Mouse (Mus musculus): ENCODE data around the gene Ica1. TPM values are rescaled to one million over a fixed set of nuclear protein-coding genes. Genes with fewer than 3 reads are reported as not detected.

The Ica1 gene
- total RNA-seq, 2 experiments from 2014 or later: 52.9 to 55.8 TPM

DNA sequence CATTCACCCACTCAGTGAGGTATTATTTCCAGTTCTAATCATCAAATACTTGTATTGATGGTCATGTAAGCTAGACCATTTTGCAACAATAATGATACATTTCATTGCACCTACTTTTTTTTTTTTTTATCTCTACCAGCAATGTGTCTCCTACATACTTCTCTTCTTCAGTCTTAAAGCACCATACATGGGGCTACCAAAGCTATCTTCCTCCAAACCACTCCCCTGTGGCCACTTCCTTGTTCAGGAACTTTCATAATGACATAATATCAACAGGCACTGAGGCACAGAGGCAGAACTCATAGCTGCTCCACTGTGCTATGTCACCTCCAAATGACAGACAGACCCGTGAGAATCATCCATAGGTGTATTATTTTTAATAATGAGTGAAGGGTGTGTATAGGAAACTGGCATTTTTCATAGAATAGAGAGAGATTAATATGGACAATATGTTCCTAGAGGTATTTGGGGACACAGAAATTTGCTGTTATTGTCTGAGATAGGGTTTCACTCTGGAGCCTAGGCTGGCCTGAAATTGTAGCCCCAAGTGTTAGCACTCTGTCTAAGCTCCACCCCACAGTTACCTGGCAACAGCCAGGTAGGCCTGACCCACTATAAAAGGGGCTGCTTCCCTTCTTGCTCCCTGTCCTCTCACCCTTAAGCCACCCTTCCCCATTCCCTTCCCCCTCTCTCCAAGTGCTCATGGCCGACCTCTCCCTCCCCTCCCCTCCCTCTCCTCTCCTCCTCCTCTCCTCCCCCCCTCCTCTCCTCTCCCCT, 86.9 kb downstream of the Ica1 start:
- no peak for DNase-seq (ENCODE audit: extremely low spot score in 1 of 2, low spot score in 1 of 2)

DNA sequence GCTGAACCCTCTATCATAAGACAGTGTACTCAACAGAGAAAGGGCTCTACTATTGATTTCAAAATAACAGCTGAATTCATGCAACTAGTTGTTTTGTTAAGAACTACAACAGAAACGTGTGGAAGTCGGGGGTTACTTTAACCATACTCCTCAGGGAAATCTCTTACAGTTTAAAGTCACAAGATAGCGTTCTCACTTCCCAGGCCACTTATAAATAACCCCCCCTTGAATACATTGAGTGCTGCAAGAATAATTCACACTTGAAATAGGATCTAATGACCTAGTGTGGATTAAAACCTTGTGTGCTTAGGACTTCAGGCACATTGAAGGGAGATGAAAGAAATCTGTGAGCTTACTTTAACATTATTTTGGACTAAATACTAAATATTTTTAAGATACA, 87.8 kb downstream of the Ica1 start:
- DNase-seq (ENCODE audit: extremely low spot score in 1 of 2, low spot score in 1 of 2): no peak

DNA sequence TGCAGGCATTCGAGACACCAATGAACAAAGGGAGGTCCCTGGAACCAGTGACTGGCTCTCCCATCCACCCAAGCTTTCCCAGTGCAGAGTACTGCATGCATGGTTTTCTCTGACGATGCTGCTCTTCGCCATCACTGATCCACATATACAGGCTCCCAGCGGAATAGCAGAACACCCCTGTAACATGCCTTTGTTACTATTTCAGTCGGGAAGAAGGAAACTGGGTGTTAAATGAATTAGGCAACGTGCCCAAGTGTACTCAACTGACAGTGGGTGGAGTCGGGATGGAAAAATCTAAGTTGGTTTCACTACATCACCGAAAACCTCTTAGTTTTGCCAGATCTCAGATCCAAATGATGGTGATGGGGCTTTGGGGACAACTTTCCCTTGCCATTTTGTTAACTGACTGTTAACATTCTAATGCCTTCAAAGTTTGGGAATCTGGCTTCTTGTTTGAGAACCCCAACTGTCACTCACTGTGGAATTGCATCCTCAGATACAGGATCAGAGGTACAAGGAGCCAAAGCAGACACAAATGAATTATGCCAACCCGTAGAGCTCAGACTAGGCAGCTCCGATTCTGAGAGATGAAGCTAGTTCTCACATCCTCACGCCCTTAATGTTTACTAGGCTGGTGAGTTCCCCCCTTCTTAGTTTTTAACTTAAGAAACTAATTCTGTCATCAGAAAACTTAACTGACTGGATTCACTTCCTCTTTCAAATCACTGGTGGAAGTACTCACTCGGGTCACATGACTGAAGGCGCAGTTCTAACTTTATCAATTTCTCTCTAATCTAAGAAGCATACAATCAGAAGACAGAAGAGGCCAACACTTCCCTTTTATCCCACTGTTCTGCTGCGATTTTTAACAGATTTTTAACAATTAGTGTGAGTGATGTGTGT, 91.4 kb downstream of the Ica1 start:
- no peak for DNase-seq (ENCODE audit: extremely low spot score in 1 of 2, low spot score in 1 of 2)

DNA sequence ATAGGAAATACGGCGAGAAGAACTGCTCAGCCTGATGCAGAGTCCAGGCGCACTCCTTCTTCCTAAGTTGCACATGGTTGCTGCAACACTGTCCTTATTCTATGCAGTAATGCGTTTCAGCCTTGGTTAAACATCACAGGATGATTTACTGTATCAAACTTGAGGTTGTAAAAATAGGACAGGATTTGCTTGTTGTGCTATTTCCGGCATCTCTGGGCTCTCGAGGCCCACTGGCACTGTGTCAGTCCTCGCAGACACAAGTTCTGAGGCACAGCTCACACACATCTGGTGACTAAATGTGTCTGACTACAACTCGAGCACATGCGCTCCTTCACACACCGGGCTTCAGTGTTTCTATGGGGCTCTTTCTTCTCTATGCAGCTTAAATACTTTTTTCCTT, 94.9 kb downstream of the Ica1 start:
- no peak for DNase-seq (ENCODE audit: extremely low spot score in 1 of 2, low spot score in 1 of 2)

DNA sequence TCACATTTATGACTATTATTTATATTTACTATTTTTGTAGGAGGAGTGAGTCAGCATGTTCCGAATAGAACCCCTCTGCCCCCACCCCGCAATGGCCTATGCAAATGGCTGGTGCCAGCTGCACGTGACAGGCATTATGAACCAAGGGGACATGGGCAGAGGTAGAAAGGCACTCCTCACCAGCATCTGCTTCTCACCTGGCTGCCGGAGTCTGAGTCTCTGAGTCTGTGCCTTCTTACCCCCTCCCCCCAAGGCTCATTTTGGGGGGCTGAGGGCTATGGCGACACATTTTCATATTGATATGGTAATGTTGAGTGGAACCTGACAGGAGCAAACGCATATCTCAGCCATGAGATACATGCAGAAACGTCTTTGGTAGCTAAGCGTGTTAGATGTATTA, 97.4 kb downstream of the Ica1 start:
- no peak for DNase-seq (ENCODE audit: extremely low spot score in 1 of 2, low spot score in 1 of 2)

DNA sequence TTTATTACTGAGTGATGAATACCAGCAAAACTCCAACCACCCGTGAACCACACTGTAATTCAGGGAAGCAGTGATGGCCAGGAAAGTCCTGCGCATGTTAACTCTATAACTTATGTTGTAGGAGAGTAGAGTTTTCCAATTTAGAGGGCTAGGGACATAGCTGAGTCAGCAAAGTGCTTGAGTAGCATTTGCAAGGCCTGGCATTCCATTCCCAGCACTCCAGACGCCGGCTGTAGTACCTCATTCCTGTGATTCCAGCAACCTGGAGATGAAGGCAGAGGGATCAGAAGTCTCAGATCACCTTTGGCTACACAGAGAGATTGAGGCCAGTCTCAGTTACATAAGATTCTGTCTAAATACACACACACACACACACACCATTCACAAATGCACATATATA, 105.3 kb downstream of the Ica1 start:
- DNase-seq (ENCODE audit: extremely low spot score in 1 of 2, low spot score in 1 of 2): no peak

DNA sequence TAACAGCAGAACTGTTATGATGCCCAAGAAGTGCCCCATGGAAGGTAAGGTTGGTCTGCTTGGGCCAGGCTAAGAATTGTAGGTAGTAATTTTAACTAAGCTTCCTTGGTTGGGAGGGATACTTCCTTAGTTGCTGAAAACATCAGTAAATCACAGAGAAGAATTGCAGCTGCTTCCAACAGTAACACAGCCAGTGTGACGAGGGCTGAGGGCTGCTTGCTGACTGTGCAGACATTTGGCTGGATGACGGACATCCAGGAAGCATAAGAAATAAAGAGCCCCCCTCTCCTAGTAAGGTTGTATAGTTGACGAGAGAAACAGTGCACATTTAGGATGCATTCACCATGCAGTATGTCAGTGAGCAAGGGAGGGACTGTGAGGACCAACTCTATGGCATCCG, 108.9 kb downstream of the Ica1 start:
- no peak for DNase-seq (ENCODE audit: extremely low spot score in 1 of 2, low spot score in 1 of 2)

DNA sequence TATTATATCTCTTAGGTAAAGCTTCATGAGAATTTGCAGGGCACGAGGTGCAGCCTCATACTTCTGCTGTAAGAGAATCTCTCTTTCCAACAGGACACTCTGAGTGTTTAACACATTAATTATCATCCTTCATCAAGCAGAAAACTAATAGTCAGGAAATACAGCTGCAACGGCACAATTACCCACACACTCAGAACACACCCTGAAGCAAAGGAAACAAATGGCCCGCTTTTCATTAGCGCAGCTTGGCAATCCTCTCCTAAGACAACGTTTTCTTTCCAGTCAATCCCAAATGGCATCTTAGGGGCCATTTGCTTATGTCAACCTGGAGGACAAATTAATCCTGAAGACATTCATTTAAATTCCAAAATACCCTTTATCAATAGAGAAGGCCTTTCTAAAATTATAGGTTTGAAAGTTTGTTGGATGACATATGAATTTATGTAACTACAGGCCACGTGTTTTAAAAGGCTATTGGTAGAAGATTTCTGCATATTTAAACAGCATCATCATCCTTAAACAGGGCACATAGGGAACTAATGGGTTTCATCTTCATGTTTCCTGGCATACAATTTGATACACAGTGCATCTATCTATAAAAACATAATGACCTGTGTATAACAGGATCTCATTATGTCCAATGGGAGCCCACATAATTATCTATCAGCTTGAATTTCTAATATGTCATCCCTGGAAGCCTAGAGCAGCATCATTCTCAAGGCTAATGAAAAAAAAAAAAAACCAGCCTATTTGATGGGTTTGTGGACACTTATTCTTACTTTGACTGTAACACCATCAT, 110.1 kb downstream of the Ica1 start:
- DNase-seq (ENCODE audit: extremely low spot score in 1 of 2, low spot score in 1 of 2): no peak

DNA sequence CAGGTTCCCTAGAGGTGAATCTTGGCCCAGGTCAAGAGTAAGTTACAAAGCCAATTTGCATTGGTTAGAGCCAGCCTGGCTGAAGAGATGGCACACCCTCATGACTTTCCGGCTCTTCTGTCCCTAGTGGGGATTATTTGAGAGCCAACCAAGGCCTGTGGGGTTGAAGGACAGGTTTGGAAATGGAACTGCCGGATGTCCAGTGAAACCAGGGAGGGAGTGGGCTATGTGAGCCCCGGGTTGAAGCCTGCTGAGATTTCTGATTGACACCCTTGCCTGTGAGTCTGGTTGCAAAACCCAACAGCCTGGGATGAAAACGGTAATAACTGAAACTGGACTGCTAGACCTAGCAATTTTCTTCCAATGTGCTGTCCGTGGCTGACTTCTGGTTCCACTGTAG, 112.5 kb downstream of the Ica1 start:
- DNase-seq (ENCODE audit: extremely low spot score in 1 of 2, low spot score in 1 of 2): no peak

DNA sequence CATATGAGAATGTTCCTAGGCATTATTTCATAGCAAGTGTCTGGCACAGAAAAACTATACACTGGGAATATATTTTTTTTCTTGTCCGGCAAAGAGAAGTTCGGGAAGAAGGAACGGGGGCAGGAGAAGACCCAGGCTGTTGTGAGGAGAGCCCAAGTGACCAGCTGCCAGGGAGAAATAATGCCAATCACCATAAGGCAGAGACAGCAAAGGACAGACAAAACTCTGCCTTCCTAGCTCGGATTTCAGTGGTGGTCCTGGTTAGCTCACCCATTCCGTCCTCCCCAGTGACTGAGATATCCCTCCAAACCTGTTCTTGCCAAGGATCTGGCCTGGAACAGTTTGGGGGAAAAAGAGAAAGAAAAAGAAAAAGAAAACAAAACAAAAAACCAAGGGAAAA, 113.3 kb downstream of the Ica1 start:
- DNase-seq (ENCODE audit: extremely low spot score in 1 of 2, low spot score in 1 of 2): no peak

DNA sequence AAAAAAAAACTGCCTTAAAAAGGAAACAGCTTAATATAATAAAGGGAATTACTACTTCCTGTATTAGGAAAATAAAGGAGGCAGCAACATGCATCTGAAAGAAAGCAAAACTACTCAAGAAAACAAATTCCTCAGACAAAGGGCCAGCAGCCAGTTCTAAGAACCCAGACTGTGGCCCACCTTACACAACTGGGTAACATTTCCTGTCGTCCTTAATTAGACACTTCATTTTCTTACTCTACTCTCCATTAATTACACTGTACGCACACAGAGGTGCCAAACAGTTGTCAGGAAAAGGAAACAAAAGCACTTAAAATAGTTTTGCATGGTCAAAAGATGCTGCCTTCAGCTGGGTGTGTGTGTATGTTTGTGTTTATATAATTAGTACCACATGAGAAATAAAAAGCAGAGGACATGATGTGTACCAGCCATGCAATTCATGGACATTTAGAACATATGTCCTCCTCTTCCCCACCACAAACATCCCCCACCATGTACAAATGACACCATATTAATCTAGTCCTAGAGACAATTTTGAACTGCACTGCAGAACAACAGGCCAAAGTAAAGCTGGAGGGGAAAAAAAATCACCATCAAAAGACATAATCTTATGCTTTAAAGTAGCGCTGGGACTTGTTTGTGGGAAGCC, 115.1 kb downstream of the Ica1 start:
- DNase-seq (ENCODE audit: extremely low spot score in 1 of 2, low spot score in 1 of 2): no peak

DNA sequence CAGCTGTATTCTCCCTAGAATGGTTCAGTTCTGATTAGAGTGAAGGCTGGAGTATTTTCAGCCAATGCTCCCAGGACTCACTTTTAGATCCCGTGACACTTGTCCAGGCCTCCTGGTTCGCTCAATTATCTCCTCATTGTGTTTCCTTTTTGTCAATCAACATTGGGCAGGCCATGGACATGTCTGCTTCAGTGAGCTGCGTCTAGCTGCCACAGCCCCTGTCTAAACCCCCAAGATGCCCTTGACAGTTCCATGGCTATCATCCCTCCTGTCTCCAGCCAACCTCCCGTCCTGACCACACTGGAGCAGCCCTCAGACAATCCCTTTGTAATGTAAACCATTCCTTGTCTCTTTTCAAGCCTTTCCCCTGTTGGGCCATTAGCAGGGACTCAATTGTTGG, 116.9 kb downstream of the Ica1 start:
- no peak for DNase-seq (ENCODE audit: extremely low spot score in 1 of 2, low spot score in 1 of 2)

DNA sequence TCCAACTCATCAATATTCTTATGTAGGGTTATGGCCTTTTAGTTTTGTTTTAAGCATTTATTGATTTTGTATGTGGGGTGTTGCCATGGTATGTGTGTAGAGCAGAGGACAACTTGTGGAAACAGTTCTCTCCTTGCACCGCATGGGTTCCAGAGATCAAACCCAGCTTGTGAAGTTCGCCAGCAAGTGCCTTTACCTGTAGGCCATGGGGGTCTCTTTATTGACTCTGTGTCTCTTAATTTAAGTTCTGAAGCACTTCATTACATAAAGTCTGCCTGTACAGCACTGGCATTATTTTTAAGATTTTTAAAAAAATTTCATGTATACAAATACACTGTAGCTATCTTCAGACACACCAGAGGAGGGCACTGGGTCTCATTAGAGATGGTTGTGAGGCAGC, 118.2 kb downstream of the Ica1 start:
- no peak for DNase-seq (ENCODE audit: extremely low spot score in 1 of 2, low spot score in 1 of 2)

DNA sequence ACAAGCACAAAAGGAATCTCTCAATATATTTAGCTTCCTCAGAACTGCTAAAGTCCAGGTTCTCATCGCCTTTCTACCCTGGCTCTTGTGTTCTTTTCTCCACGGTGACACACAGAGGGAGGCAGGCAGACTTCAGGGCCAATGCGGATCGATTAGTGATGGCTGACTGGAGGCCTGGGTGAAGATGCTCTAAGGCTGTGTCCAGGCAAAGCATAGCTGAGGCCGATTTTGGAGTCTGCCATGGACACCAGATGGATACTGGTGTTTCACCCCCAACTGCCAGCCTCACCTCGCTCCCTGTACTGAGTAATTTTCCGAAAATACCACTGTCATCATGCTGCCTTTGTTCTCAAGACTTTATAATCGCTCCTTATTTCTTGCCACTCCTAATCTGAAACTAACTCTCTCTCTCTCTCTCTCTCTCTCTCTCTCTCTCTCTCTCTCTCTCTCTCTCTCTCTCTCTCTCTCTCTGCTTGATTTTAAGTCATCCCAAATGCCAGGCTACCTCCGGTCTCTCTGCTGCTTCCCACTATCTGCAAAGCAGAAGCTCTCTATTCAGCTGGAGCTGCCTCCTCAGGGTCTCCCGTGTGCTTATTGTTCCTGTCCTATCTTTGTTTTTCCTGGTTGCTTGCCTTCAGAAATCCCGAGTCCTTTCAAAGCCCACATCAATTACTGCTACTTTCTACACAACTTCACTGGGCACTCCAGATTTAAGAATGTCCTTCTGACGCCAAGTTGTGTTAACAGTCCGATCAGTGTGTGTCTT, 118.9 kb downstream of the Ica1 start:
- DNase-seq (ENCODE audit: extremely low spot score in 1 of 2, low spot score in 1 of 2): no peak

DNA sequence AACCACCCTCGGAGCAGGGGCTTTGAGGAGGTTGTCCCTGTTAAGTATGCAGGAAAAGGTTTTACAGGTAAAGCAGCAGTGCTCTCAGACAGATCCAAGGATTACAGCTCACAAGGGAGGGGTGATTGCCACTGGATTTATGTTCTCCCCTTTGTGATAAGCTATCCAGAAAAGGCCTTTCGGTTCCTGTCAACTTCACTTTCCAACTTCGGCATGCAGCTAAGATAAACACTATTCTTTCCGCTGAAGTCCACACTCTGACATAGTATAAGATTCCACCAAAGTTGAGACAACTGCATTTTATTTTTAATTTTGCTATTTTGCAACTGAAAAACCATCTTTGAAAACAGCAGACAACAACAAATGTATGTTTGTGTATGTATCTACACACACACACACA, 119.9 kb downstream of the Ica1 start:
- no peak for DNase-seq (ENCODE audit: extremely low spot score in 1 of 2, low spot score in 1 of 2)

DNA sequence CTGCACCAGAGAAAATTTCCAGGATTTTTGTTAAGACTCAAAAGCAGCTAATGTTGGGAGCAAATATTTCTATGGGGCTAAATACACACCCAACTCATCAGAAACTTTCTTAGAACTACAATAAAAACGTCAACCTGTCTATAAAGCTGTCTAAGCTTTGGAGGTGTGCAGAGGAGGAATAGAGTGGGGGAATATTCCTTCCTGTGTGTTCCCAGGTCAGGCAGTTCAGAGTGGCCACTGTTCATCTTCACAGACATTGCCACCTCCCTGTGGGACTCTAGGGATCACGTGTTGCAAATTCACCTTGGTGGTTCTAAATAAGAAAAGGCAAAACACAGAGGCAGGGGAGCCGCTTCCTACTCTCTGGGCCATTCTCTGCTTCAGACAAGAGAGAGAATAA, 120.8 kb downstream of the Ica1 start:
- DNase-seq (ENCODE audit: extremely low spot score in 1 of 2, low spot score in 1 of 2): no peak

DNA sequence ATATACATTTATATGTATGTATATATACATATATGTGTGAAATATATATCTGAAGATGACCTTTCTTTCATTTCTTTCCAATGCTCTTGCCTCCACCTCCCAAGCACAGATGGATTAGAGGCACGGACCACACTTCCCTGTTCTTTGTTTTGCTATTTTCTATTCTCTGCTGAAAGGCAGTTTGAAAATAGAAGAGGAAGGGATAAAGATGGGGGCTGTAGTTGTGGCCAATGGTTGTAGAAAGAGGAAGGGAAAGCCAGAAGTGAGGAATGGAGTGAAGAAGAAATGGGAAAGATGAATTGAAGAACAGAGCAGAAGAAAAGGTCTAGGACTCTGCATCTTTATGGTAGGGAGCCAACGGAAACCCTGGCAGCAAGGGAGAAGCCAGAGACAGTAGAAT, 122.8 kb downstream of the Ica1 start:
- DNase-seq (ENCODE audit: extremely low spot score in 1 of 2, low spot score in 1 of 2): no peak

DNA sequence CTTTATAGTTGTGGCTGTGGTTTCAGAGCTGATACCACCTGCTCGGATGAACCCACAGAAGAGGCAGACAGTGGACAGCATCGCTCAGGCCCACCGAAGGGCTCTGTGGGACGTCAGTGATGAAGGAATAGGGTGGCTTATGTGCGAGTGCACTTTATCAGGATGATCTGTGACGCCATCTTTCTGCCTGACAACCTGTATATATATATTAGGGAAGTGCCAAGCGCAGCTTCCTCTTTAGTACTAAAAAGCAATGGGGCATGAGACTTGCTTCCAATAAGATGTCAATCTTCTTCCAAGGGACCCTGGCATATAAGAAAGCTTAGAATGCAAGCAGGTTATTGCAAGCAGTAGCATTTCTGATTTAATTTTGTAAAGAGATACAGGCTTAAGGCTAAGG, 127.9 kb downstream of the Ica1 start:
- DNase-seq (ENCODE audit: extremely low spot score in 1 of 2, low spot score in 1 of 2): no peak

DNA sequence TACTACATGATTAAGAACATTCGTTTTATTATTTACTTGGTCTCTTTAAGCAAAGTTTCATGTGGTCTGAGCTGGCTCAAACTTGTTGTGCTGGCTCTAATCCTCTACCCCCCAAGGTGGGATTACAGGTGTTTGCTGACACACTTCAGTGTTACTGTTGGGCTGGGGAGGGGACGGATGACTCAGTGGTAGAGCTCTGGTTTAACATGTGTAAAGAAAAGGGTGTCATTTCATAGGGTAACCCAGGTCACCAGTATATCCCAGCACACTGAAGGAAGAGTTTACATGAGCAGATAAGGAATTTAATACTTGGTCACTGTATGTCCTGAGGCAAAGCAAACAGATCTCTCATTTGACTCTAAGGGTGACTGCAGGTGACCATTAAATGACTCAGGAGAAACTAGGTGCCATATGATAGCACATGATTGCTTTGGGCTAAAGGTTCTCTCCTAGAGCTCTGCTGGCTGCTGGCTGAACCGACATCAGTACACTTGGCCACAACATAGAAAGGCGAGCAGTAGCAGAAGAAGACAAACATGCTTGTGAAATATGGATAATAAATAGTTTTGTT, 128.9 kb downstream of the Ica1 start:
- no peak for DNase-seq (ENCODE audit: extremely low spot score in 1 of 2, low spot score in 1 of 2)

Measured in layer of hippocampus, postnatal 25 days (tissue).